Mouse (Mus musculus) cerebellum, adult 2 months (tissue): Measurements from ENCODE around the gene Vkorc1.

ENCODE experiments used
- CTCF ChIP-seq: fragments of 200-500 bp; IDR thresholded peaks from 2 replicates; pipeline ENCODE4 v1.5.1; 2011; ENCODE audit warnings: low read depth, mild to moderate bottlenecking, control low read depth, low read length, moderate library complexity, borderline replicate concordance; ENCODE audit not compliant: insufficient read depth
- POLR2A ChIP-seq: fragments of 200-500 bp; IDR thresholded peaks from 2 replicates; pipeline ENCODE4 v1.6.1; 2011; ENCODE audit warnings: low read length, control low read depth, borderline replicate concordance; ENCODE audit not compliant: insufficient read depth

DNA sequence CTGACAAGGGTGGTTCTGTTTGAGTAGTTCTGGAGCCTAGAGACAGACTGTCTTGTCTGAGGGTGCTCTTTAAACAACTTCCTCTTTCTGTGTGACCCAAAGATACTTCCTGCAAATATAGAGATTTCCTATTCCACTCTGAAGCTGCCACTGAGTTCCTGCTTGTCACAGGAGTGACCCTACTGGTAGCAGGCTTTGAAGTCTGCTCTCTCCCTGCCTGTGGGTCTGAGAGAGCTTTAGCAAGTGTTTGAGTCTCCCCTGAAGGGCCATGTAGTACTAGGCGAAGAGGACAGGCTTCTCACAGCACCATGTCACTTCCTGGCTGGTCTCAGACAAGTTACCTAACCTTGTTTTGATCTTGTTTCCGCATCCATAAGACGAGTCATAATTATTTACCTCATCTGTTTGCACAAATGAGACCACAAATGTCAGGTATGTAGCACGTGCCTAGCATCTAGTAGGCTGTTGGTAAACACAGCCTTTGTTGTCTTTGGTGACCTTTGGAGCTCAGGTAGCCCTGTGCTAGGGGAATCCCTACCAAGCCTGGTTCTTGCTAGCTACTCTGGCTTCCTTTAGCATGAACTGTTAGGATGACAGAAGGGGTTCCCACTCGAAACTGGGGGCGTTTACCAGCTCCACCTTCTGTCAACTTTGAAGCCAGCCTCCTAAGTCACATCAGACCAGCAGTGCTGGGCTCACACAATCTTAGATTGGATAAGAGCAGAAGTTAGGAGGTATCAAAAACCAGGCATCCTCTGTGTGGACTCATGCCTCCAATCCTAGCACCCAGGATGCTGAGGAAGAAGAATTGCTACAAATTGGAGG, 27.2 kb upstream of the Vkorc1 start:
- TF ChIP-seq CTCF: no peak
- TF ChIP-seq POLR2A: no peak
